Mouse (Mus musculus) heart, postnatal 0 days (tissue): ENCODE results near the gene Rfx2. TPM values are rescaled to one million over a fixed set of nuclear protein-coding genes. Genes with fewer than 3 reads are reported as not detected.

Experiments
- ATAC-seq: fragments of 200-750 bp; cut with Nextera tagmentation; 2 replicates; pipeline ENCODE4 v1.8.0; 2017; ENCODE audit warnings: low read depth, moderate number of reproducible peaks, moderate library complexity; ENCODE audit not compliant: insufficient read depth
- DNase-seq: peaks from one replicate; pipeline ENCODE4 v3.0.0-alpha.2; 2016; ENCODE audit warnings: low spot score
- H3K27ac ChIP-seq: fragments of 300-500 bp; sonication (generic); 2 replicates; pipeline ENCODE4 v1.5.1; 2014; ENCODE audit warnings: low read depth, mild to moderate bottlenecking
- H3K27me3 ChIP-seq: fragments of 300-500 bp; sonication (generic); 2 replicates; pipeline ENCODE4 v1.6.1; 2014; ENCODE audit warnings: low read length, mixed read lengths; ENCODE audit not compliant: control insufficient read depth, insufficient read depth
- H3K36me3 ChIP-seq: fragments of 300-500 bp; sonication (generic); replicated peaks from 2 replicates; pipeline ENCODE4 v1.6.1; 2014; ENCODE audit warnings: low read length, mixed read lengths; ENCODE audit not compliant: control insufficient read depth, insufficient read depth
- H3K4me1 ChIP-seq: fragments of 300-500 bp; sonication (generic); 2 replicates; pipeline ENCODE4 v1.6.1; 2014; ENCODE audit warnings: antibody characterized with exemption; ENCODE audit not compliant: control insufficient read depth, insufficient read depth
- H3K4me2 ChIP-seq: fragments of 300-500 bp; sonication (generic); 2 replicates; pipeline ENCODE4 v1.6.1; 2014; ENCODE audit warnings: low read depth, mild to moderate bottlenecking, low read length, moderate library complexity
- H3K4me3 ChIP-seq: fragments of 300-500 bp; sonication (generic); 2 replicates; pipeline ENCODE4 v1.5.1; 2014; ENCODE audit warnings: low read depth, low read length
- H3K9ac ChIP-seq: fragments of 300-500 bp; sonication (generic); replicated peaks from 2 replicates; pipeline ENCODE4 v1.6.1; 2014; ENCODE audit warnings: low read depth, low read length, mixed read lengths
- H3K9me3 ChIP-seq: fragments of 300-500 bp; sonication (generic); replicated peaks from 2 replicates; pipeline ENCODE4 v1.6.1; 2016; ENCODE audit warnings: low read length; ENCODE audit not compliant: control insufficient read depth
- CTCF ChIP-seq: IDR thresholded peaks from 2 replicates; pipeline ENCODE4 v1.5.1; 2016; ENCODE audit warnings: antibody characterized with exemption, control low read depth, low read depth
- EP300 ChIP-seq: IDR thresholded peaks from 2 replicates; pipeline ENCODE4 v1.6.1; 2016; ENCODE audit warnings: antibody characterized with exemption, low read depth
- WGBS: fragments of 180-500 bp; shearing (Covaris S2); extraction: QIAGEN DNeasy Blood & Tissue Kit; methylation state at CpG from one replicate; pipeline ENCODE4 v1.1.7; 2014; 5-methylcytosine and 5-hydroxymethylcytosine counted together
- polyA plus RNA-seq: library from polyadenylated mRNA; unstranded; fragments of >200 nt; fragmentation: Nextera tagmentation; extraction: Ambion mirVana; gene quantifications from 2 replicates; pipeline ENCODE4 v1.2.1, GENCODE M21; 2015
- total RNA-seq: library from RNA; depleted of rRNA; stranded (reverse); fragments of >200 nt; gene quantifications from 2 replicates; pipeline ENCODE4 v1.2.3, GENCODE M21; 2014; ENCODE audit warnings: low replicate concordance

Rfx2 gene
- total and polyA plus RNA-seq, 2 experiments from 2014 or later: 3.5 to 17.9 TPM

DNA sequence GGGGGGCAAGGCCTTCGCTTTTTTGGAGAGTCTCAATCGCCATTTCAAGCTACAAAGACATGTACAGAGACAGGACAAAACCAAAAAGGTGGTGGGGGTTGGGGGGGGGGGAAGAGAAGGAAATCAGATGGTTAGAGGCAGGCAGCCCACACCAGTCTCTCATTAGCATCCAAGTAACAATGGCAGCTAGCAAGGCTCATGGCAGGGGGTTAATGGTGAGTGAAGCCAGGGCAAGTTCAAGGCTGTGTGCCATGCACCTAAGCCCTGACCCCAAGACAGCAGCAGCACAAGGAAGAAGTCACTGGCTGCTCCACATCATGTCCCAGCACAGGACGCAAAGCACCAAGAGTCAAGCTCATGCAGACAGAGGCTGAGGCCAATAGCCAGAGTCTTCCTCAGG, 31.5 kb downstream of the Rfx2 start:
- Histone ChIP-seq H3K36me3 (0 out of 2 replicates have a peak, but pooled peaks cover 12% of the 10 kb centered on the region), H3K9me3 (no peaks in the 10 kb centered on the region), H3K4me3 (no peak overlapping the region), H3K27me3 (no peaks in the 10 kb centered on the region), H3K27ac (no peak overlapping the region), H3K9ac (no peak overlapping the region), H3K4me2 (no peak overlapping the region), H3K4me1 (no peaks in the 10 kb centered on the region)
- 83% methylated on average over 3 of the region's 3 CpGs for WGBS
- DNase-seq (no peak), ATAC-seq (no peak)
- TF ChIP-seq EP300 (no peak), CTCF (no peak)

DNA sequence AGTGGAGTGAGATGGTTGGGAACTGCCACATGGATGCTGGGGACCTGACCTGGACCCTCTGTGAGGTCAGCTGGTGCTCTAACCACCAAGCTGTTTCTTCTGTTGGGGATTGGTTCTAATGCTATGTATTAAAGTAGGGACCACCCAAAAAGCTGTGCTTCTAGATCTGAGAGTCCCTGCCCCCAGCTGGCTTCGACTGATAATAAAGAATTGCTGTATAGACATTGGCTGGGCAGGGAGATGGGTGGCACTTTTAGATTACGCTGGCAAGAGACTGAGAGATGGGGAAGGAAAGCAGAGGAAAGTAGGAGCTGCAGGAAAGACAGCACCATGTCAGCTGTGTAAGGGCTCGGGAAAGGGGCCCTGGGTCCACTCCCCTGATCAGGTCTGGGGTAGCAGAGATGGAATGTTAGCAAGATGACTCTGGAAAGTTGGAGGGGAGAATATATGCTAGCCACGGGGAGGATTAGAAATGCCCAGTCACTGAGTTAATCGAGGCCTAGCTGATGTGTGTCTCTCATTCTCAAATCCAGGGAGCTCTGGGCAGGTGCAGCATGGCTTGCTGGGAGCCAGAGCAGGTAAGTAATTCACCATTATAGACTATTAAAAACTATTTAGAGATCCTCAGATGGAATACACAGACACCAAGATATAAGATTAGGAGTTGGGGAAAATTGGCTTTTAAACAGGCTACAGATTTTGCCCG, 37.0 kb downstream of the Rfx2 start:
- ATAC-seq (no peak), DNase-seq (no peak)
- H3K4me2 ChIP-seq: no peak overlapping the region
- H3K9ac ChIP-seq: no peak overlapping the region
- H3K36me3 ChIP-seq: no peaks in the 10 kb centered on the region
- no peak overlapping the region for H3K4me3 ChIP-seq
- H3K4me1 ChIP-seq: no peaks in the 10 kb centered on the region
- no peaks in the 10 kb centered on the region for H3K27me3 ChIP-seq
- no peak overlapping the region for H3K27ac ChIP-seq
- no peaks in the 10 kb centered on the region for H3K9me3 ChIP-seq
- 66% methylated on average over 6 of the region's 6 CpGs for WGBS
- TF ChIP-seq CTCF: no peak
- no peak for TF ChIP-seq EP300

DNA sequence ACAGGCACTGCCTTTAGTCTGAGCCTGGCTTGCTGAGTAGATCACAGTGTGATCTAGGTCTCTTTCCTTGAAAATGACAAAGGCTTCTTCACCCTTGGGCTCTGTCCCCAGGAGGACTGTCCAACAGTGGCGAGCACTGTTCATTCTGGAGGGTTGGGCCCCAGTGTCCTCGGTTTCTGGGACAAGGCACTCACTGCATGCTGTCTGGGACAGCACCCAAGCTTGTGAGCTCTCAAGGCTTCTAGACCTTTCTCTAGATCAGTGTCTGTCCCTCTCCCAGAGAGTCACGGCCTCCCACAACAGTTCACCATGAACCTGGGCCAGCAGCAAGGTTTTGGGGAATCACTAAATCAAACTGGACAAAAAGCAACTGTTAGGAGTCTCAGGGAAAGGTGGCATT, 38.2 kb downstream of the Rfx2 start:
- DNase-seq: no peak
- Histone ChIP-seq H3K9ac (no peak overlapping the region), H3K27me3 (no peaks in the 10 kb centered on the region), H3K36me3 (no peaks in the 10 kb centered on the region), H3K4me1 (no peaks in the 10 kb centered on the region), H3K4me2 (no peak overlapping the region), H3K9me3 (no peaks in the 10 kb centered on the region), H3K27ac (no peak overlapping the region), H3K4me3 (no peak overlapping the region)
- ATAC-seq: no peak
- TF ChIP-seq EP300: no peak
- no peak for TF ChIP-seq CTCF
- 68% methylated on average over 3 of the region's 3 CpGs for WGBS

DNA sequence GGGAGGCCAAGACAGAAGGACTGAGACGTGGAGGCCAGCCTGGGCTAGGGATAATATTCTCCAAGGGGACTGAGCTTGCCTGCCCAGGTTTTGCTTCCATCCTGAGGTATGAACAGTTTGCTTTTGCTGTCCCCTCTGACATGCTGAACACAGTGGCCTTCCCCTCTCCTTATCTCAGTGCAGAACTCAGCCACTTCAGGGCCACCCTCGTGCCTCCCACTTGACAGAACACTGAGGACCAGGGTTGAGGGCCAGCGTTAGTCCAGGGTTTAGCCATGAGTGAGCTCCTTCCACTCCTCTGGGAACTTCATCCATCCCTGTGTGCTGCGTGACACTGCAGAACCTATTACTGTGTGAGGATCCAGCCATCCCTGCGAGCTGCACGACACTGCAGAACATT, 41.5 kb downstream of the Rfx2 start:
- no peaks in the 10 kb centered on the region for H3K9me3 ChIP-seq
- no peak overlapping the region for H3K27ac ChIP-seq
- H3K27me3 ChIP-seq: no peaks in the 10 kb centered on the region
- no peak overlapping the region for H3K4me2 ChIP-seq
- 62% methylated on average over 6 of the region's 6 CpGs for WGBS
- TF ChIP-seq EP300 (no peak), CTCF (no peak)
- no peak overlapping the region for H3K4me3 ChIP-seq
- DNase-seq: no peak
- H3K36me3 ChIP-seq: no peaks in the 10 kb centered on the region; the same call in 1 of the 2 replicates
- no peak; the same call in 1 of the 2 replicates for ATAC-seq
- no peaks in the 10 kb centered on the region for H3K4me1 ChIP-seq
- no peak overlapping the region for H3K9ac ChIP-seq

DNA sequence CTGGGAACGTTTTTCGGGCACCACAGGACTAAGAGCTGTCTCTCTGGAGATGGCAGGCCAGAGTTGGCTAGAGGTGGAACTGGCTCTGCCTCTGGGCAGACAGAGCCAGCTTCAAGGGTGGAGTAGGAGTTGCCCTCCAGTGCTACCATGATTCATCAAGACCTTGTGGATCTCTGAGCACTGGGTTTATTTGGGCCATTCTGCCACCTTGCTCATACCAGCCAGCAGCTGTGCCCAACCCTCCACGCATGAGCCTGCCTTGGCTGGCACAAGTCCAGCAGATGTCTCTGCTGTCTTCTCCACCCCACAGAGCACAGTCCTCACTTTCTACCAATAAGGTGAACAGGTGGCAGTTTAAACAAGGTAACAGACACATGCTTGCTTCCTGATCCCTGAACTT, 41.9 kb downstream of the Rfx2 start:
- TF ChIP-seq EP300 (no peak), CTCF (no peak)
- H3K27me3 ChIP-seq: no peaks in the 10 kb centered on the region
- ATAC-seq: no peak
- H3K9ac ChIP-seq: no peak overlapping the region
- H3K4me1 ChIP-seq: no peaks in the 10 kb centered on the region
- H3K36me3 ChIP-seq: no peaks in the 10 kb centered on the region; the same call in 1 of the 2 replicates
- no peak overlapping the region for H3K4me2 ChIP-seq
- H3K9me3 ChIP-seq: no peaks in the 10 kb centered on the region
- no peak overlapping the region for H3K27ac ChIP-seq
- no peak overlapping the region for H3K4me3 ChIP-seq
- DNase-seq: no peak
- whole genome bisulfite sequencing: 52% methylated on average over 3 of the region's 3 CpGs
